Mouse (Mus musculus): Measurements from ENCODE around the gene Clybl. TPM values are rescaled to one million over a fixed set of nuclear protein-coding genes. Genes with fewer than 3 reads are reported as not detected.

The Clybl gene
- total and polyA plus RNA-seq, 3 experiments, result 13.4 to 36.6 TPM; not detected in 1

DNA sequence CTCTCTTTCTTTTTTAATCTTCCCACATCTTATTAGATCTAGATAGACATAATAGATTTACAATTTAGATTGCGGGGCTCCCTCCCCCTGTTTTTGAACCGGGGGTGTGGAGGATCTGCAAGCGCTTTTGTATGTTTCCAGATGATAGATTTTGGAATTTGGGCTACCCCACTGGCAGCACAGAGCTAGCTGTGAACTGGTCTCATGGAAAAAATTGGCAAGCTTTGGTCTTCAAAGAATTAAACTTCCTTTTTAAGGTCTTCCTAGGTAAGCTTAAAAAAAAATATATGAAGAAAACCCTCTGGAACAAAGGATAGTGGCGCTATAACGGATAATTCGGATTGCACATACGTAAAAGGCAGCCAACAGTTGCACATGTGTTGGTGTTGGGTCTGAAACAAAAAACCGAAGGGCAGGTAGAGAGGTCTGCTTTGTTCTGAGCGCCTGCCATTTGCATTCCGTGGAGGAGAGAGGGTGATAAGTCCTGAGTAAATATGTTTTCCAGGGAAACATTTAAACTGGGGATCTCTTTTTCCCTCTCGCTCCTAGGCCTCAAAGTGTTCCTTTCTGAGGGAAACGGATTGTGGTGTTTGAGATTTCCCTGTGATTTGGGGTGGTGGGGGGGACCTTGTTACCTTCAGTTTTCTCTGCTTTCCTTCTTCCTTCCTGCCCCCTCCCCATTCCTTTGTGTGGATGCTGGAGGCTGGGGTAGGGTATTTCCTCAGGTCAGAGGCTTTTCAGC lies 193.7 kb downstream of the Clybl start:
- DNase-seq (ENCODE audit: low read depth, low spot score), result no peak
- H3K4me3 ChIP-seq (ENCODE audit: control insufficient read depth in 1 of 2, insufficient read depth in 1 of 2, low read depth in 2 of 2, low read length in 2 of 2), result no peak overlapping the region
- no peaks in the 10 kb centered on the region for H3K36me3 ChIP-seq (ENCODE audit: control insufficient read depth in 1 of 2, insufficient read depth in 2 of 2, low read length in 2 of 2)
- H3K79me2 ChIP-seq (ENCODE audit: control insufficient read depth, insufficient read depth, low read length, poor library complexity), result no peaks in the 10 kb centered on the region
- no peak overlapping the region for H3K27ac ChIP-seq (ENCODE audit: control insufficient read depth, low read depth, low read length)
- TF ChIP-seq GABPA (IDR thresholded peaks at IDR 0.05; ENCODE audit: low read depth, low read length) (no peak), MAX (IDR thresholded peaks at IDR 0.05; ENCODE audit: low read length) (no peak), RCOR1 (IDR thresholded peaks at IDR 0.05; ENCODE audit: low read depth, low read length) (no peak), UBTF (IDR thresholded peaks at IDR 0.05; ENCODE audit: borderline replicate concordance, insufficient read depth, low read depth, low read length) (no peak), NELFE (IDR thresholded peaks at IDR 0.05; ENCODE audit: low read depth, low read length) (no peak), ZMIZ1 (IDR thresholded peaks at IDR 0.05; ENCODE audit: low read depth, low read length) (no peak), MEF2A (IDR thresholded peaks at IDR 0.05; ENCODE audit: extremely low read depth, insufficient replicate concordance, low read depth, low read length, poor library complexity, severe bottlenecking) (no peak), POLR2AphosphoS5 (IDR thresholded peaks at IDR 0.05; ENCODE audit: borderline replicate concordance, low read depth, low read length) (no peak), SIN3A (IDR thresholded peaks at IDR 0.05; ENCODE audit: low read length) (no peak), HCFC1 (IDR thresholded peaks at IDR 0.05; ENCODE audit: low read depth, low read length) (no peak), JUND (IDR thresholded peaks at IDR 0.05; ENCODE audit: low read depth, low read length) (no peak), ETS1 (IDR thresholded peaks at IDR 0.05; ENCODE audit: low read depth, low read length) (no peak), NRF1 (IDR thresholded peaks at IDR 0.05; ENCODE audit: insufficient read depth, low read depth, low read length, poor library complexity, severe bottlenecking) (no peak), POLR2AphosphoS2 (IDR thresholded peaks at IDR 0.05; ENCODE audit: low read length) (no peak)
- no peaks in the 10 kb centered on the region for H3K9me3 ChIP-seq (replicated peaks; ENCODE audit: insufficient read depth, low read length)
- no peaks in the 10 kb centered on the region for H3K27me3 ChIP-seq (ENCODE audit: control insufficient read depth in 1 of 2, insufficient read depth in 2 of 2, low read length in 2 of 2)
- H3K9ac ChIP-seq (ENCODE audit: control insufficient read depth, low read depth, low read length, poor library complexity, severe bottlenecking), result no peak overlapping the region
- H3K4me1 ChIP-seq (ENCODE audit: control insufficient read depth in 1 of 2, insufficient read depth in 2 of 2, low read length in 2 of 2), result no peaks in the 10 kb centered on the region

- Histone ChIP-seq H3K27ac (ENCODE audit: control insufficient read depth, low read depth, low read length) (no peak overlapping the region), H3K9me3 (replicated peaks; ENCODE audit: insufficient read depth, low read length) (no peaks in the 10 kb centered on the region), H3K27me3 (ENCODE audit: control insufficient read depth in 1 of 2, insufficient read depth in 2 of 2, low read length in 2 of 2) (no peaks in the 10 kb centered on the region), H3K4me3 (ENCODE audit: control insufficient read depth in 1 of 2, insufficient read depth in 1 of 2, low read depth in 2 of 2, low read length in 2 of 2) (no peak overlapping the region), H3K36me3 (ENCODE audit: control insufficient read depth in 1 of 2, insufficient read depth in 2 of 2, low read length in 2 of 2) (no peaks in the 10 kb centered on the region), H3K9ac (ENCODE audit: control insufficient read depth, low read depth, low read length, poor library complexity, severe bottlenecking) (no peak overlapping the region), H3K79me2 (ENCODE audit: control insufficient read depth, insufficient read depth, low read length, poor library complexity) (no peaks in the 10 kb centered on the region), H3K4me1 (ENCODE audit: control insufficient read depth in 1 of 2, insufficient read depth in 2 of 2, low read length in 2 of 2) (no peaks in the 10 kb centered on the region)
- TF ChIP-seq HCFC1 (IDR thresholded peaks at IDR 0.05; ENCODE audit: low read depth, low read length) (no peak), MYB (IDR thresholded peaks at IDR 0.05; ENCODE audit: low read depth, low read length) (no peak), MAFK (IDR thresholded peaks at IDR 0.05; ENCODE audit: borderline replicate concordance, low read depth, low read length) (no peak), UBTF (IDR thresholded peaks at IDR 0.05; ENCODE audit: borderline replicate concordance, insufficient read depth, low read depth, low read length) (no peak), MEF2A (IDR thresholded peaks at IDR 0.05; ENCODE audit: extremely low read depth, insufficient replicate concordance, low read depth, low read length, poor library complexity, severe bottlenecking) (no peak), MAX (IDR thresholded peaks at IDR 0.05; ENCODE audit: low read length) (no peak), ZNF384 (IDR thresholded peaks at IDR 0.05; ENCODE audit: low read depth, low read length) (no peak), RAD21 (IDR thresholded peaks at IDR 0.05; ENCODE audit: low read depth, low read length) (no peak)
- DNase-seq (ENCODE audit: low read depth, low spot score), result no peak
These were observed 195.1 kb downstream of the Clybl start for GRCm38 (mm10) chr14:122376482-122377143.
